ENCODE assay signal across 8 mouse cellular contexts in the genomic region with DNA sequence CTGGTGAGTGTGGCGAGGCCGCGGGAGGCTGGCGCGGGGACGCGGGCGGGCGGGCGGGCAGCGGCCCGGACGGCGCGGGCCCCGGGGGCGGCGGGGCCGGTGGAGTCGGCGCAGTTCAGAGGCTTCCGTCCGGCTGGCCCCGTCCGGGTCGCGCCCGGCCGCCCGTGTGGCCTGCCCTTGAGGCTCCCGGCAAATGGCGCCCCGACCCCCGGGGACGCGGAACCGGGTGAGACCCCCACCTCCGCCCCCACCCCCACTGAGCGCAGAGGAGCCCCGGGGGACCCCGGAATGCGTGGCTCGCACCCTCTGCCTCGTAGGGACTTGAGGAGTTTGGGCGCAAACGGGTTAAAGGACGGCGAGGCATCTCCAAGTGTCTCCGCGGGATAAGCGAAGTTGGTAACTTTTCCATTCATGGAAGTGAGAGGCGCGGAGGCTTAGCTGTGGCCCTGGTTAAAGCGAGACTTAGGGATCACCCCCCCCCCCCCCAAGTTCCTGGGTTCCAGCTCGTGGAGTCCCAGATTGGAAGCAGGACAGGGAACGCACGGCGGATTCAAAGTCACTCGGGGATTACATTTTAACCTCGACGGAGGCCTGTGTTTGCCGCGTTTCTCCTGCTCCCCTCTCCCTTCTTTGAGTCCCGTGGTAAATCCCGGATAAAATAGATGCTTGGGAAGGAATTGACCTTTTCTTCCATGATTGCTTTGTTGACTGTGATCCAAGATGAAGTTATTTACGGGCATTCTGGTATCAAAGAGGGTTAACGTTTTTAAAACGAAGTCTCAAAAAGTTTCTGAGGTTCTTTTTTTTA. TPM values are rescaled to one million over a fixed set of nuclear protein-coding genes. Genes with fewer than 3 reads are reported as not detected.
A peak's percentile ranks its signal among the peaks of the same experiment; 100 is the strongest.
DNase-seq lines count a peak whose midpoint lies in the region; ATAC-seq and TF ChIP-seq lines count a peak whose summit lies in the region.

No protein-coding gene starts in this region.

- no peaks in the 10 kb centered on the region for H3K36me3 ChIP-seq in kidney, embryonic 15.5 days
- no peaks in the 10 kb centered on the region for H3K36me3 ChIP-seq in lung, embryonic 15.5 days

- H3K9me3 ChIP-seq in kidney, embryonic 15.5 days (replicated peaks), result no peaks in the 10 kb centered on the region
- no peaks in the 10 kb centered on the region for H3K9me3 ChIP-seq in lung, embryonic 15.5 days

- H3K4me1 ChIP-seq in cortical plate, adult 2 months (ENCODE audit: control insufficient read depth, insufficient read depth, low read length), result peaks cover 1% of the 10 kb centered on the region; the same call in 1 of the 2 replicates
- peaks cover 4% of the 10 kb centered on the region for H3K4me1 ChIP-seq in kidney, embryonic 15.5 days
- H3K4me1 ChIP-seq in lung, embryonic 15.5 days, result peaks cover 5% of the 10 kb centered on the region

- H3K27ac ChIP-seq in cortical plate, adult 2 months (ENCODE audit: insufficient read depth, low read length), result peak overlapping the region; percentile 86; the same call in 1 of the 2 replicates
- H3K27ac ChIP-seq in kidney, embryonic 15.5 days, result peak overlapping the region; percentile 100
- H3K27ac ChIP-seq in lung, embryonic 15.5 days, result peak overlapping the region; percentile 98

- TF ChIP-seq POLR2A in cortical plate, adult 2 months (IDR thresholded peaks at IDR 0.05; ENCODE audit: extremely low read depth, insufficient read depth, low read length), result no peak

- no peak for TF ChIP-seq CTCF in cortical plate, adult 2 months (IDR thresholded peaks at IDR 0.05; ENCODE audit: extremely low read depth, insufficient read depth, low read length)

- peak overlapping the region; percentile 94 for H3K4me2 ChIP-seq in kidney, embryonic 15.5 days
- peak overlapping the region; percentile 96 for H3K4me2 ChIP-seq in lung, embryonic 15.5 days

- peak; percentile 69 for DNase-seq in 3134 (ENCODE audit: extremely low read depth, insufficient read length, low spot score)
- peak; percentile 67 for DNase-seq in NIH3T3 (ENCODE audit: low read depth)
- DNase-seq in heart, adult 9 months (ENCODE audit: low spot score in 2 of 2), result peak; percentile 33 to 34
- peak; percentile 47 to 49 for DNase-seq in right cerebral cortex, postnatal 10 days (ENCODE audit: low spot score in 2 of 2)
- DNase-seq in yolk sac, embryonic 10.5 days (ENCODE audit: low spot score), result peak; percentile 72

- H3K27me3 ChIP-seq in kidney, embryonic 15.5 days, result no peaks in the 10 kb centered on the region
- H3K27me3 ChIP-seq in lung, embryonic 15.5 days, result no peaks in the 10 kb centered on the region

- peak; percentile 72 for ATAC-seq in kidney, embryonic 15.5 days (replicated peaks; ENCODE audit: low FRiP score)
- peak; percentile 68 for ATAC-seq in lung, embryonic 15.5 days (ENCODE audit: borderline replicate concordance, extremely low read depth, low FRiP score, low TSS enrichment)

- WGBS in kidney, embryonic 15.5 days, result under 1% methylated on average over 68 of the region's 68 CpGs
- under 1% methylated on average over 51 of the region's 68 CpGs for WGBS in lung, embryonic 15.5 days

- H3K9ac ChIP-seq in kidney, embryonic 15.5 days, result peak overlapping the region; percentile 93
- H3K9ac ChIP-seq in lung, embryonic 15.5 days, result peak overlapping the region; percentile 97

- peak overlapping the region; percentile 97 for H3K4me3 ChIP-seq in cortical plate, adult 2 months (ENCODE audit: insufficient read depth, low read length)
- H3K4me3 ChIP-seq in kidney, embryonic 15.5 days (replicated peaks), result peak overlapping the region; percentile 80
- peak overlapping the region; percentile 96 for H3K4me3 ChIP-seq in lung, embryonic 15.5 days

RNA-seq across cellular contexts. Expression of gene Fbxo30, which starts 0.6 kb away (rescaled TPM):
- 3.6 and 3.9 TPM in 2 replicates for polyA plus RNA-seq in cortical plate, adult 2 months (2012; rRNA removed)
- polyA plus RNA-seq in kidney, embryonic 15.5 days (2015; fragmentation: Nextera tagmentation; extraction: Ambion mirVana), result 35.7 and 36.0 TPM in 2 replicates
- 33.9 and 36.1 TPM in 2 replicates for polyA plus RNA-seq in lung, embryonic 15.5 days (2015; fragmentation: Nextera tagmentation; extraction: Ambion mirVana)

Comparison
In these comparisons a context has a peak if more than half of its experiments do, and no peak if none do; other contexts are left out.
1. Peak in every context shown above with its lines: DNase-seq, ATAC-seq, H3K4me3 ChIP-seq and H3K27ac ChIP-seq.